Mouse (Mus musculus) ES-Bruce4 (cell line): ENCODE data around the gene Ephb4. TPM values are rescaled to one million over a fixed set of nuclear protein-coding genes. Genes with fewer than 3 reads are reported as not detected.
A peak's percentile ranks its signal among the peaks of the same experiment; 100 is the strongest.

Experiments
- H3K27ac ChIP-seq: 2 replicates; pipeline ENCODE4 v1.5.1; 2012; ENCODE audit warnings: low read length, inconsistent platforms; ENCODE audit not compliant: insufficient read depth
- H3K27me3 ChIP-seq: 2 replicates; pipeline ENCODE4 v1.6.1; 2012; ENCODE audit warnings: mild to moderate bottlenecking, low read length, inconsistent platforms; ENCODE audit not compliant: control insufficient read depth, poor library complexity, insufficient read depth, severe bottlenecking
- H3K36me3 ChIP-seq: 2 replicates; pipeline ENCODE4 v1.6.1; 2012; ENCODE audit warnings: inconsistent platforms, mild to moderate bottlenecking, low read length, moderate library complexity; ENCODE audit not compliant: control insufficient read depth, poor library complexity, insufficient read depth, severe bottlenecking
- H3K4me1 ChIP-seq: one replicate; pipeline ENCODE4 v1.8.1; 2011; ENCODE audit warnings: low read length; ENCODE audit not compliant: control insufficient read depth, insufficient read depth
- H3K4me3 ChIP-seq: 2 replicates; pipeline ENCODE4 v1.5.1; 2011; ENCODE audit warnings: low read depth, mild to moderate bottlenecking, low read length
- H3K9ac ChIP-seq: 2 replicates; pipeline ENCODE4 v1.6.1; 2012; ENCODE audit warnings: low read depth, mild to moderate bottlenecking, inconsistent platforms; ENCODE audit not compliant: poor library complexity, severe bottlenecking
- H3K9me3 ChIP-seq: replicated peaks from 2 replicates; pipeline ENCODE4 v1.6.1; 2012; ENCODE audit warnings: mild to moderate bottlenecking, low read length, inconsistent platforms; ENCODE audit not compliant: control insufficient read depth, poor library complexity, insufficient read depth, severe bottlenecking
- CTCF ChIP-seq: IDR thresholded peaks from one replicate; pipeline ENCODE4 v1.8.1; 2011; ENCODE audit warnings: low read depth, low read length
- EP300 ChIP-seq: IDR thresholded peaks from 2 replicates; pipeline ENCODE4 v1.6.1; 2011; ENCODE audit warnings: low read depth, low read length; ENCODE audit not compliant: insufficient read depth
- POLR2A ChIP-seq: IDR thresholded peaks from one replicate; pipeline ENCODE4 v1.8.1; 2011; ENCODE audit warnings: low read length; ENCODE audit not compliant: insufficient read depth
- polyA plus RNA-seq: library from polyadenylated mRNA; stranded (reverse); fragments of >200 nt; gene quantifications from 2 replicates; pipeline ENCODE4 v1.2.4, GENCODE M21; 2011; ENCODE audit warnings: low read depth; ENCODE audit not compliant: missing spikeins, insufficient read depth, insufficient read length

Ephb4 gene
- polyA plus RNA-seq, 1 experiment: 17.1 TPM

DNA sequence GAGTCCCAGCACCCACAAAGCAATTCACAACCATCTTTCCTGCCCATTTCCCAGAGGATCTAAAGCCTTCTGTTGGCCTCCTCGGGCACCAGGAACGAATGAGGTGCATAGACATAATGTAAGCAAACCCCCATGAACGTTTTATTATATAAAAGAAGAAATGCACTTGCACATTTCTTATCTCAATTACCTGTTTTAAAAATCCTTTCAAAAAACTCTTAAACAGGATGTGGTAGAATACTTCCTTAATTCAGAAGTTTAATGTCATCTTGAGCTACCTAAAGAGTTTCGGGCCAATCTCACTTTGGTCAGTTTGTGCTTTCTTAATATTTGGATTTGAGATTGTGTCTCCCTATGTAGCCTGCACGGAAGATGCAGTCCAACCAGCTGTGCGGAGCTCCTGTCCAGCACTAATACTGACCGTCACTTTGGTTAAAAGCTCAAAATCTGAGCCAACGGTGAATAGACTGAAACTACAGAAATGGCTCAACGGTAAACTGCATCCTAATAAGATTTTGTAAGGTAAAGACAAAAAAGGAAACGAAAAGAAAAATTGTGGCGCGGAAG, 43.4 kb upstream of the Ephb4 start:
- Histone ChIP-seq H3K4me3 (peak overlapping the region; percentile 96), H3K4me1 (peaks cover 5% of the 10 kb centered on the region), H3K9me3 (no peaks in the 10 kb centered on the region), H3K27ac (peak overlapping the region; percentile 76), H3K9ac (peak overlapping the region; percentile 96), H3K27me3 (no peaks in the 10 kb centered on the region), H3K36me3 (peaks cover 60% of the 10 kb centered on the region)
- TF ChIP-seq CTCF: no peak
- no peak for TF ChIP-seq POLR2A
- TF ChIP-seq EP300: no peak

- peak within 1 kb of the TSS; percentile 96 for H3K9ac ChIP-seq
- H3K27ac ChIP-seq: peak within 1 kb of the TSS; percentile 96
- 0 out of 2 replicates have a peak, but pooled peaks have one; percentile 15 for TF ChIP-seq EP300
- peak; percentile 77 for TF ChIP-seq POLR2A
- TF ChIP-seq CTCF: no peak
- H3K9me3 ChIP-seq: no peaks in the 10 kb centered on the region
- no peaks in the 10 kb centered on the region for H3K27me3 ChIP-seq
- H3K36me3 ChIP-seq: peaks cover 52% of the 10 kb centered on the region
- peaks cover 3% of the 10 kb centered on the region for H3K4me1 ChIP-seq
- H3K4me3 ChIP-seq: peak within 1 kb of the TSS; percentile 96
Observed at GRCm38 (mm10) chr5:137307071-137307912, 42.6 kb upstream of the Ephb4 start, which contains the start of gene Srrt. Gene Srrt, minus strand, starts transcription at chr5:137307674.

- TF ChIP-seq CTCF: peak; percentile 12
- TF ChIP-seq EP300: no peak
Observed at GRCm38 (mm10) chr5:137308356-137308755, 41.6 kb upstream of the Ephb4 start.

GRCm38 (mm10) chr5:137313466-137314192, 36.3 kb upstream of the Ephb4 start:
- no peak for TF ChIP-seq EP300
- no peak for TF ChIP-seq CTCF
- TF ChIP-seq POLR2A: no peak
- peaks cover 5% of the 10 kb centered on the region for H3K4me1 ChIP-seq
- no peaks in the 10 kb centered on the region for H3K9me3 ChIP-seq
- H3K27ac ChIP-seq: peak overlapping the region; percentile 48
- peaks cover 18% of the 10 kb centered on the region for H3K36me3 ChIP-seq
- peak overlapping the region; percentile 81 for H3K9ac ChIP-seq
- peak overlapping the region; percentile 80 for H3K4me3 ChIP-seq
- H3K27me3 ChIP-seq: no peaks in the 10 kb centered on the region

More at GRCm38 (mm10) chr5:137308356-137308755, 41.6 kb upstream of the Ephb4 start:
- Histone ChIP-seq H3K4me3 (no peak overlapping the region), H3K4me1 (peaks cover 5% of the 10 kb centered on the region), H3K27me3 (no peaks in the 10 kb centered on the region), H3K9me3 (no peaks in the 10 kb centered on the region), H3K9ac (peak overlapping the region; percentile 96), H3K36me3 (peaks cover 42% of the 10 kb centered on the region), H3K27ac (peak overlapping the region; percentile 96; the same call in 1 of the 2 replicates)

DNA sequence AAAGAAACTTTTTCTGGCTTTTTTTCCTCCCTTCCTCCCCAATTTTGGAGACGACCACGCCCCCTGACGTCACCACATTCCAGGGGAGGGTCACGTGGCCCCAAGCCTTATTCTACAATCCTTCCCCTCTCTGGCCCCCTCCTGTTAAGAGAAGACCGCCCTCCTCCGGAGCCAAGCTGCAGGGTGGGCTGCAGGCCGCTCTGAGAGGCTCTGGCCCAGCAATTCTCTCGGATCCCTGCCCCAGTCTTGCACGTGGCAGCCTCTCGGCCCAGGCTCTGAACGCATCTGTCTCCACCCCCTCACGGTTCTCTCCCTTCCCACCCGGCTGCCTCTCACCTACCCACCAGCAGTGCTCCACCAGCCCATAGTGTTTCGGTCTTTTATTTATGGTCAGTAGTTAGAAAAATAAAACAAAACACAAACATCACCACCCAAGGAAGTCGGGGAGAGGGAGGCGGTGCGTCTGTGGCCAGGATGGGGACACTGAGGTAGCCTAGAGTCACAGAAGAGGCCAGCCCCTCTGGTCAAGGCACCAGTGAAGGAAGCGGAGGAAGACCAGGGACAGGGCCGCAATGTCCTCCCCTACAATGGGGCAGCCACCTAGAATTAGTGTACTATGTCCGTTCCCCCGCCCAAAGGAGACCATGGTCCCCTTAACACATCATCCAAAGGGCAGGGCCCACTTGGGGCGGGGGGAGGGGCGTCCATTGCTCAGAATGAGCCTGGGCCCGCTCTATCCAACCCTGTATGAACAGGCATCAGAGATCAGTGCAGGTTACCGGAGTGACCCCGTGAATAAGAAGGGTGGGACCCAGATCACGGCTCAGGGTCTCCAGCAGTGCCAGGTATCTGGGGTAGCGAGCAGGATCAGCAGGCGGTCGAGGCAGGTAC, 35.5 kb upstream of the Ephb4 start, which contains the start of gene Trip6:
TSS of gene Trip6 (minus strand) at position 212 of the 891 bp plus-strand sequence.
- TF ChIP-seq POLR2A (no peak), EP300 (peak; percentile 35; the same call in 1 of the 2 replicates)
- Histone ChIP-seq H3K4me3 (peak within 1 kb of the TSS; percentile 80), H3K4me1 (peaks cover 5% of the 10 kb centered on the region), H3K27me3 (no peaks in the 10 kb centered on the region), H3K9ac (peak within 1 kb of the TSS; percentile 81), H3K27ac (peak within 1 kb of the TSS; percentile 48), H3K36me3 (peaks cover 11% of the 10 kb centered on the region), H3K9me3 (no peaks in the 10 kb centered on the region)
